Mouse (Mus musculus): ENCODE data around the gene Havcr2. TPM values are rescaled to one million over a fixed set of nuclear protein-coding genes. Genes with fewer than 3 reads are reported as not detected.
"Not testable (repeated sequence)": the region's sequence is repeated elsewhere in the genome, so short reads cannot be mapped to it uniquely, and the experiment has no call there.

Gene Havcr2
- 0.08 TPM in 1 of 2 replicates, not detected in the other for polyA plus RNA-seq (2014; fragmentation: Nextera tagmentation; extraction: Ambion mirVana)

DNA sequence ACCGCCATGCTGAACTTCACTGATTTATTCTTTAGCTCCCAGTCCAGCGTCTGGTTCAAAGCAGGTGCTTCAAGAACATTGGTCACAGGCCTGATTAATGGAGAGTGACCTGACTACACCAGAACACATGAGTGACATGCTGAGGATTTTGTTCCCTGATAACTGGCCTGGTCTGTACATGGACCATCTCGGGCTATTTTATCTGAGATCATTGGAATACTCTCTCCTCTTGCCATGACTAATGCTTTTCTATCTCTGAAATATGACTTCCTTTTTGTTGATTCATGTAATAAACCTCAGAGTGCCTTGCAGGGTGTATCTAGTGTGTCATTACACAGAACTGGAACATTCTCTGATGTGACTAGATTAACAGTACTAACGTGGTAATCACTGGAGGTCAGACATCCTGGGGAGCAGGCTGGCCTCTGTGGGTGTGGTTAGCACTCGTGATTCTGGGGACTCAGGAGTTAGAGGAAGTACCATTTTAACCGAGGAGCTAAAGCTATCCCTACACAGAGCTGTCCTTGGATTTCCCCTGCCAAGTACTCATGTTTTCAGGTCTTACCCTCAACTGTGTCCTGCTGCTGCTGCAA, at the start of gene Havcr2:
Gene Havcr2 (plus strand): TSS at position 483 of the 593 bp plus-strand sequence.
- H3K4me3 ChIP-seq (ENCODE audit: low read depth, low read length), result no peak within 1 kb of the TSS
- H3K27ac ChIP-seq (ENCODE audit: low read length), result no peak within 1 kb of the TSS
- no peaks in the 10 kb centered on the region for H3K4me1 ChIP-seq (ENCODE audit: control insufficient read depth, insufficient read depth, low read length)
- WGBS, result 70% methylated on average over 6 of the region's 6 CpGs
- H3K36me3 ChIP-seq (ENCODE audit: control insufficient read depth, insufficient read depth, low read length), result no peaks in the 10 kb centered on the region
- no peaks in the 10 kb centered on the region for H3K9me3 ChIP-seq (ENCODE audit: control insufficient read depth, low read depth, low read length)
- no peak for ATAC-seq (ENCODE audit: insufficient number of reproducible peaks, insufficient read depth, low FRiP score, low read depth)
- no peak within 1 kb of the TSS for H3K4me2 ChIP-seq (replicated peaks; ENCODE audit: low read depth, low read length)
- H3K27me3 ChIP-seq (ENCODE audit: control insufficient read depth, insufficient read depth, low read length), result no peaks in the 10 kb centered on the region
- no peak within 1 kb of the TSS for H3K9ac ChIP-seq (replicated peaks; ENCODE audit: low read depth, low read length)

- no peak for ATAC-seq (ENCODE audit: insufficient number of reproducible peaks, insufficient read depth, low FRiP score, low read depth)
- Histone ChIP-seq H3K36me3 (ENCODE audit: control insufficient read depth, insufficient read depth, low read length) (no peaks in the 10 kb centered on the region), H3K9me3 (ENCODE audit: control insufficient read depth, low read depth, low read length) (no peaks in the 10 kb centered on the region), H3K27ac (ENCODE audit: low read length) (no peak overlapping the region), H3K27me3 (ENCODE audit: control insufficient read depth, insufficient read depth, low read length) (no peaks in the 10 kb centered on the region), H3K4me1 (ENCODE audit: control insufficient read depth, insufficient read depth, low read length) (no peaks in the 10 kb centered on the region), H3K9ac (replicated peaks; ENCODE audit: low read depth, low read length) (no peak overlapping the region), H3K4me2 (replicated peaks; ENCODE audit: low read depth, low read length) (no peak overlapping the region), H3K4me3 (ENCODE audit: low read depth, low read length) (no peak overlapping the region)
- 75% methylated on average over 16 of the region's 16 CpGs for WGBS
Observed at GRCm38 (mm10) chr11:46404986-46405385, 49.7 kb upstream of the Havcr2 start.

- no peaks in the 10 kb centered on the region for H3K27me3 ChIP-seq (ENCODE audit: control insufficient read depth, insufficient read depth, low read length)
- no peaks in the 10 kb centered on the region for H3K36me3 ChIP-seq (ENCODE audit: control insufficient read depth, insufficient read depth, low read length)
- no peaks in the 10 kb centered on the region for H3K4me1 ChIP-seq (ENCODE audit: control insufficient read depth, insufficient read depth, low read length)
- no peak for ATAC-seq (ENCODE audit: insufficient number of reproducible peaks, insufficient read depth, low FRiP score, low read depth)
- H3K27ac ChIP-seq (ENCODE audit: low read length), result no peak overlapping the region
- no peak overlapping the region for H3K4me2 ChIP-seq (replicated peaks; ENCODE audit: low read depth, low read length)
- no peak overlapping the region for H3K4me3 ChIP-seq (ENCODE audit: low read depth, low read length)
- WGBS, result 36% methylated on average over 10 of the region's 10 CpGs
- no peaks in the 10 kb centered on the region for H3K9me3 ChIP-seq (ENCODE audit: control insufficient read depth, low read depth, low read length)
- H3K9ac ChIP-seq (replicated peaks; ENCODE audit: low read depth, low read length), result no peak overlapping the region
Observed at GRCm38 (mm10) chr11:46406721-46407120, 48.0 kb upstream of the Havcr2 start.

DNA sequence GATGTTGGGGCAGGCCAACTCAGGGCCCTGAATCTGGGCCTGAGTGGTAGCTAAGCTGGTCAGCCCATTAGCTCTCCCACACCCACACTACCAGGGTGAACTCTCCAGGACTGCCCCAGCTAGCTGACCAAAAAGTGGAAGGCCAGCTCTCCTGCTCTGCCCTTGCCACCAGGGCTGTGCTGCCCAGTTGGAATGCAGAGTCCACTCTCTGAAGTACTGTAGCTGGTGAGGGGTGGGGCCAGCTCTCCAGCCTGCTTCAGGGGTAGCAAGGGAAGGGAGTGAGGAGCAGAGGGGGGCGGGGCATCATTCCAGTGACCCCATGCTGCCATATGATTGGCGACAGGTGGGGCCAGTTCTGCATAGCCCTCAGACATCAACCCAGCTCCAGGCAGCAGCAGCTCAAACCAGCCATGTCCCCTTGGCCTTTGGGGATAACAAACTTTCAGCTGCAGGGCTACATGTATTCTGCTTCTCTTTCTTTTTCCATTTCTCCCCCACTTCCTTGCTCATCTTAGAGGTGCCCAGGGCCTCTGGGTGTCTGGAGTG, 44.6 kb upstream of the Havcr2 start:
- H3K27me3 ChIP-seq (ENCODE audit: control insufficient read depth, insufficient read depth, low read length), result no peaks in the 10 kb centered on the region
- H3K4me2 ChIP-seq (replicated peaks; ENCODE audit: low read depth, low read length), result no peak overlapping the region
- H3K9me3 ChIP-seq (ENCODE audit: control insufficient read depth, low read depth, low read length), result no peaks in the 10 kb centered on the region
- no peak overlapping the region for H3K4me3 ChIP-seq (ENCODE audit: low read depth, low read length)
- no peak overlapping the region for H3K27ac ChIP-seq (ENCODE audit: low read length)
- H3K36me3 ChIP-seq (ENCODE audit: control insufficient read depth, insufficient read depth, low read length), result no peaks in the 10 kb centered on the region
- ATAC-seq (ENCODE audit: insufficient number of reproducible peaks, insufficient read depth, low FRiP score, low read depth), result peak; percentile 42; the same call in 1 of the 2 replicates
- H3K9ac ChIP-seq (replicated peaks; ENCODE audit: low read depth, low read length), result no peak overlapping the region
- 58% methylated on average over 2 of the region's 2 CpGs for WGBS
- H3K4me1 ChIP-seq (ENCODE audit: control insufficient read depth, insufficient read depth, low read length), result no peaks in the 10 kb centered on the region

- Histone ChIP-seq H3K27me3 (ENCODE audit: control insufficient read depth, insufficient read depth, low read length) (no peaks in the 10 kb centered on the region), H3K9me3 (ENCODE audit: control insufficient read depth, low read depth, low read length) (no peaks in the 10 kb centered on the region), H3K4me2 (replicated peaks; ENCODE audit: low read depth, low read length) (no peak overlapping the region), H3K27ac (ENCODE audit: low read length) (no peak overlapping the region), H3K36me3 (ENCODE audit: control insufficient read depth, insufficient read depth, low read length) (no peaks in the 10 kb centered on the region), H3K4me3 (ENCODE audit: low read depth, low read length) (no peak overlapping the region), H3K4me1 (ENCODE audit: control insufficient read depth, insufficient read depth, low read length) (no peaks in the 10 kb centered on the region), H3K9ac (replicated peaks; ENCODE audit: low read depth, low read length) (no peak overlapping the region)
- 43% methylated on average over 1 of the region's 1 CpGs for WGBS
- ATAC-seq (ENCODE audit: insufficient number of reproducible peaks, insufficient read depth, low FRiP score, low read depth), result no peak
Observed at GRCm38 (mm10) chr11:46418438-46418837, 36.3 kb upstream of the Havcr2 start.

GRCm38 (mm10) chr11:46418860-46419259, 35.9 kb upstream of the Havcr2 start:
- Histone ChIP-seq H3K9me3 (ENCODE audit: control insufficient read depth, low read depth, low read length) (no peaks in the 10 kb centered on the region), H3K4me1 (ENCODE audit: control insufficient read depth, insufficient read depth, low read length) (no peaks in the 10 kb centered on the region), H3K36me3 (ENCODE audit: control insufficient read depth, insufficient read depth, low read length) (no peaks in the 10 kb centered on the region), H3K9ac (replicated peaks; ENCODE audit: low read depth, low read length) (no peak overlapping the region), H3K4me2 (replicated peaks; ENCODE audit: low read depth, low read length) (no peak overlapping the region), H3K27me3 (ENCODE audit: control insufficient read depth, insufficient read depth, low read length) (no peaks in the 10 kb centered on the region), H3K27ac (ENCODE audit: low read length) (no peak overlapping the region), H3K4me3 (ENCODE audit: low read depth, low read length) (no peak overlapping the region)
- ATAC-seq (ENCODE audit: insufficient number of reproducible peaks, insufficient read depth, low FRiP score, low read depth), result no peak
- 76% methylated on average over 5 of the region's 5 CpGs for WGBS

GRCm38 (mm10) chr11:46421086-46421888, 33.4 kb upstream of the Havcr2 start:
- Histone ChIP-seq H3K36me3 (ENCODE audit: control insufficient read depth, insufficient read depth, low read length) (no peaks in the 10 kb centered on the region), H3K9me3 (ENCODE audit: control insufficient read depth, low read depth, low read length) (no peaks in the 10 kb centered on the region), H3K4me3 (ENCODE audit: low read depth, low read length) (no peak overlapping the region), H3K27ac (ENCODE audit: low read length) (no peak overlapping the region), H3K4me1 (ENCODE audit: control insufficient read depth, insufficient read depth, low read length) (no peaks in the 10 kb centered on the region), H3K27me3 (ENCODE audit: control insufficient read depth, insufficient read depth, low read length) (no peaks in the 10 kb centered on the region), H3K9ac (replicated peaks; ENCODE audit: low read depth, low read length) (no peak overlapping the region), H3K4me2 (replicated peaks; ENCODE audit: low read depth, low read length) (no peak overlapping the region)
- WGBS, result 78% methylated on average over 8 of the region's 8 CpGs
- no peak for ATAC-seq (ENCODE audit: insufficient number of reproducible peaks, insufficient read depth, low FRiP score, low read depth)

- not testable (repeated sequence) for H3K27me3 ChIP-seq (ENCODE audit: control insufficient read depth, insufficient read depth, low read length); H3K4me2 ChIP-seq (replicated peaks; ENCODE audit: low read depth, low read length); H3K4me3 ChIP-seq (ENCODE audit: low read depth, low read length); H3K36me3 ChIP-seq (ENCODE audit: control insufficient read depth, insufficient read depth, low read length); H3K27ac ChIP-seq (ENCODE audit: low read length); ATAC-seq (ENCODE audit: insufficient number of reproducible peaks, insufficient read depth, low FRiP score, low read depth); H3K9ac ChIP-seq (replicated peaks; ENCODE audit: low read depth, low read length); H3K4me1 ChIP-seq (ENCODE audit: control insufficient read depth, insufficient read depth, low read length); H3K9me3 ChIP-seq (ENCODE audit: control insufficient read depth, low read depth, low read length)
- 46% methylated on average over 4 of the region's 4 CpGs for WGBS
Observed at GRCm38 (mm10) chr11:46428131-46428530, 26.6 kb upstream of the Havcr2 start.

Measured in stomach, embryonic 14.5 days (tissue).